Mouse (Mus musculus) left cerebral cortex, adult 18-20 months (tissue): ENCODE measurements around the gene Spib. TPM values are rescaled to one million over a fixed set of nuclear protein-coding genes. Genes with fewer than 3 reads are reported as not detected.

Experiments used
- DNase-seq, 2 experiments: peaks; one replicate each; pipeline ENCODE4 v3.0.0; 2021 to 2022; ENCODE audit warnings: low spot score in 2 of 2, mixed read lengths in 1 of 2
- long read RNA-seq, 2 experiments: library from polyadenylated mRNA; stranded (forward); transcript quantifications; one replicate each; pipeline ENCODE4 v2.0.0; 2021
- total RNA-seq, 2 experiments: library from RNA; stranded (reverse); gene quantifications; 2 replicates each; pipeline ENCODE4 v1.2.3; 2021

The Spib gene
- total RNA-seq = under 1 TPM; 0.12 to 0.21 TPM
- long read RNA-seq, experiment 1 = 0 reads
- long read RNA-seq, experiment 2 = 0 reads

GRCm38 (mm10) chr7:44531946-44532732 is at the start of gene Spib:
Gene Spib (minus strand): TSS chr7:44532071.
- no peak for DNase-seq

GRCm38 (mm10) chr7:44581637-44582036 is 49.8 kb upstream of the Spib start:
- no peak for DNase-seq

GRCm38 (mm10) chr7:44576333-44576844 is 44.5 kb upstream of the Spib start:
- no peak for DNase-seq

GRCm38 (mm10) chr7:44572956-44573484 is 41.1 kb upstream of the Spib start:
- no peak for DNase-seq

- no peak for DNase-seq
Measured at GRCm38 (mm10) chr7:44572213-44572701, 40.4 kb upstream of the Spib start, which contains the start of gene Napsa. Gene Napsa (plus strand): TSS chr7:44572380.

GRCm38 (mm10) chr7:44571811-44572210 is 39.9 kb upstream of the Spib start:
- no peak for DNase-seq

GRCm38 (mm10) chr7:44570989-44571388 is 39.1 kb upstream of the Spib start:
- DNase-seq = no peak

GRCm38 (mm10) chr7:44568803-44569202 is 36.9 kb upstream of the Spib start:
- no peak for DNase-seq

GRCm38 (mm10) chr7:44565414-44565813 is 33.5 kb upstream of the Spib start:
- no peak for DNase-seq

- no peak for DNase-seq
Measured at GRCm38 (mm10) chr7:44564486-44564885, 32.6 kb upstream of the Spib start.

- no peak for DNase-seq
Measured at GRCm38 (mm10) chr7:44563284-44563683, 31.4 kb upstream of the Spib start.

- DNase-seq = peak; percentile 72 to 73
Measured at GRCm38 (mm10) chr7:44560435-44561400, 28.8 kb upstream of the Spib start.

- DNase-seq = no peak
Measured at GRCm38 (mm10) chr7:44557629-44558028, 25.8 kb upstream of the Spib start.

- peak; percentile 98 for DNase-seq
Measured at GRCm38 (mm10) chr7:44553826-44554225, 22.0 kb upstream of the Spib start, which contains the start of gene Nr1h2. Gene Nr1h2 (minus strand): TSS chr7:44553951.

- DNase-seq = peak; percentile 29 to 52
Measured at GRCm38 (mm10) chr7:44553196-44553764, 21.4 kb upstream of the Spib start.

- no peak for DNase-seq
Measured at GRCm38 (mm10) chr7:44552141-44552908, 20.5 kb upstream of the Spib start.

- DNase-seq = no peak
Measured at GRCm38 (mm10) chr7:44551731-44552130, 19.9 kb upstream of the Spib start.

GRCm38 (mm10) chr7:44551301-44551700 is 19.4 kb upstream of the Spib start:
- no peak for DNase-seq

- no peak for DNase-seq
Measured at GRCm38 (mm10) chr7:44550409-44550678, 18.5 kb upstream of the Spib start.
